Mouse (Mus musculus): ENCODE data around the gene Apol6.

DNA sequence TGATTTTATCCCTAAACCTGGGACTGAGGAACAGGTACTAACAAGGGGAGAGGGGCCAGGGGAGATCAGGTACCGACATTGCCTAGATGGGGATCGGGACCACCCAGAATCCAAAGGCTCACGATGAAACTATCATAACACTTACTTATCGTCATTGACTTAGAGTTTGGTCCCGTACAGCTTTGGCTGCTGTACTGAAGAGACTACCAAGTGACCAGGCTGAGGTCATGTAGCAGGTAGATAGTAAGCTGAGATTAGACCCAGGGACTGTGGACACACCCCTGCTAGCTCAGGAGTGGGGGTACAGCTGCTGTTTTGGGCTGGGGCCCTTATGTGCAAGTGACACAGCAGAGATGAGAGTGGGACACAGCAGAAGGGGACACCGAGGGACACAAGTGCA, 28.0 kb upstream of the Apol6 start:
- TF ChIP-seq CTCF (IDR thresholded peaks at IDR 0.05; ENCODE audit: extremely low read depth, insufficient read depth, insufficient read length, insufficient replicate concordance) (no peak), POLR2A (IDR thresholded peaks at IDR 0.05; ENCODE audit: low read depth, low read length) (no peak)

Measured in spleen, adult 2 months (tissue).